Mouse (Mus musculus): Measurements from ENCODE around the gene Hist1h2bq. TPM values are rescaled to one million over a fixed set of nuclear protein-coding genes. Genes with fewer than 3 reads are reported as not detected.
"Not testable (repeated sequence)": the region's sequence is repeated elsewhere in the genome, so short reads cannot be mapped to it uniquely, and the experiment has no call there.

The Hist1h2bq gene
- polyA plus RNA-seq, 1 experiment from 2014 or later: 18.0 TPM

DNA sequence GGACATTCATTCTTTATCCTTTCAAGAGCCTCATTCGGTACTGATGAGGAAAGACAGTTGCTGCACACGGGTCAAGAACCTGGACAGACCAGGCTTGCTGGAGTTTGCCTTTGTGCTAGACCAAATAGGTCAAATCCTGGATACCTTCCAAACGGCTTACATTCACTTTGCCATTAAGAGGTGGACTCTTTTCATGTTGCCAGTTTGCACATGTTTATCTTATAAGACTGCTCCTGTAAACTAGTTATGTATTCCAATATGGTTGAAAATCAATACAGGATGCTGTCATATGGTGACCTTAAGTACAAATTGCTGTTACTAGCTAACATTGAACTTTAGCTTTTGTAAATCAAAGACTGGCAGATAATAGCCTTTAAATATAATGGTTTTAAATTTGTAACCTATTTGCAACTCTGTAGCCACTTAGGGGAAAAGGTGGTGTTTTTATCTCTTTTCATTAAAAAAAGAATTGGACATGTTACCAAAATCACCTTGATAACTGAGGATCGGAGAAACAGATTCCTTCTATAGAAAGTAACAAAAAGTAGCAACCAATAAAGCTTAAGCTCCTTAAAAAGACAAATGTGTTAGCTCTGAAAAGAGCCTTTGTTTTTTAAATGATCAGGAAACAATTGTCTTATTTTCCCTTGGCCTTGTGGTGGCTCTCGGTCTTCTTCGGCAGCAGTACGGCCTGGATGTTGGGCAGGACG lies 23.7 kb downstream of the Hist1h2bq start:
- Histone ChIP-seq H3K27ac (peak overlapping the region; percentile 80), H3K9ac (no peak overlapping the region), H3K4me3 (peak overlapping the region; percentile 38), H3K36me3 (no peaks in the 10 kb centered on the region), H3K4me2 (peak overlapping the region; percentile 53), H3K27me3 (no peaks in the 10 kb centered on the region), H3K9me3 (no peaks in the 10 kb centered on the region), H3K4me1 (peaks cover 27% of the 10 kb centered on the region)
- 5% methylated on average over 8 of the region's 8 CpGs for WGBS
- no peak for ATAC-seq (ENCODE audit: insufficient number of reproducible peaks, low FRiP score, low TSS enrichment, low read depth)

DNA sequence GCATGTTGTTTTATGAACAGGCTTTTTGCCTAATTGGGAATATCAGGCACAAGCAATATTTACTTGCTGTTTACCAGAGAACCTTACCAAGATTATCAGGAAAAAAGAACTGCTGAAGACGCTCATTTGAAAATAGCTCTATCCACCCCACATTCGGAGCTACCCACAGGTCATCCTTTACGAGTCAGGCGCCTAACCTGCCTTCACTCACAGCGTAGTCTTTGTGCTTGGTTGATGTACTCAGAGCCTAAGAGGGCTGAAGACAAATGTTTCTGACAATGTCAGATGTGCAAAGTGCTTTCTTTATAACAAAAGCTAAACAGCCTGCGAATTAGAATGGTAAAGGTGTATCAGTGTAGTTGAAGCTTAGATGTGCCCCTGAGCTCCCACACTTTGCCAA lies 25.7 kb downstream of the Hist1h2bq start:
- Histone ChIP-seq H3K27ac (peak overlapping the region; percentile 88), H3K4me3 (0 out of 2 replicates have a peak overlapping the region, but pooled peaks have one; percentile 41), H3K4me1 (peaks cover 37% of the 10 kb centered on the region), H3K9me3 (no peaks in the 10 kb centered on the region), H3K9ac (0 out of 2 replicates have a peak overlapping the region, but pooled peaks have one; percentile 33), H3K27me3 (no peaks in the 10 kb centered on the region), H3K36me3 (no peaks in the 10 kb centered on the region), H3K4me2 (peak overlapping the region; percentile 56)
- no peak for ATAC-seq (ENCODE audit: insufficient number of reproducible peaks, low FRiP score, low TSS enrichment, low read depth)
- WGBS: 25% methylated on average over 6 of the region's 6 CpGs

DNA sequence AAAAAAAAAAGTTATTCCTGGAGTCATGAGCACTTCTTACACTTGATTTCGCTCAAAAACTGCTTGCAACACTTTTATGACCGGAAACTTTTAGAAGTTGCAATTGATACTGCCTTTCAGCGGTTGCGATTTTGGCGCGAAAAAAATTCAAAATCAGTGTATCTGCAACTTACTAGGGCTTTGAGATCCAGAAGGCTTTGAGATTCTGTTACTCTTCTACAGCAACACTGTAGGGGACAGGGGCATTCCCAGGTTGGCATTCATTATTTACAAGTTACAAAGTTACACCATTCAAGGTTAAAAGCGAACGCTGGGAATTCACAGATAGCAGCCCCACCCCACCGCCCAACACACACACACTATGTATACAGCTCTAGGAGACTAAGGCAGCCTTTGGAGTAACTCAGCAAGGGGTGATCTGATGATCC lies 26.2 kb downstream of the Hist1h2bq start:
- 3% methylated on average over 9 of the region's 9 CpGs for WGBS
- no peaks in the 10 kb centered on the region for H3K27me3 ChIP-seq
- H3K9me3 ChIP-seq: no peaks in the 10 kb centered on the region
- ATAC-seq (ENCODE audit: insufficient number of reproducible peaks, low FRiP score, low TSS enrichment, low read depth): no peak
- peak overlapping the region; percentile 56 for H3K4me2 ChIP-seq
- peak overlapping the region; percentile 33; the same call in 1 of the 2 replicates for H3K9ac ChIP-seq
- peaks cover 37% of the 10 kb centered on the region for H3K4me1 ChIP-seq
- peak overlapping the region; percentile 41 for H3K4me3 ChIP-seq
- no peaks in the 10 kb centered on the region for H3K36me3 ChIP-seq
- H3K27ac ChIP-seq: peak overlapping the region; percentile 88

DNA sequence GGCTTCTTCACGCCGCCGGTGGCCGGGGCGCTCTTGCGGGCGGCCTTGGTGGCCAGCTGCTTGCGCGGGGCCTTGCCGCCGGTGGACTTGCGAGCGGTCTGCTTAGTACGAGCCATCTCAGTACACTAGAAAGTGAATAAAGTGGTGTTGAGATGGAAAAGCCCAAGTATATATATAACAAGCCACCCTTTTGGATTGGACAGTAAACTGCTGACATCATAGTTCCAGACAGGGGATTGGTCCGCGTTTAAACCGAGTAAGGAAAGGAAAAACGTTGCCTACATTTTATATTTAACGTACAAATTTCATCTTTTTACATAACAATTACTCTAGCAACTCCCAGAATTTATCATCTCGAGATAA lies 26.8 kb downstream of the Hist1h2bq start, which contains the start of gene Hist1h3i:
Gene Hist1h3i, minus strand, starts transcription at position 116 of the 363 bp plus-strand sequence.
- H3K27me3 ChIP-seq: no peaks in the 10 kb centered on the region
- ATAC-seq (ENCODE audit: insufficient number of reproducible peaks, low FRiP score, low TSS enrichment, low read depth): peak; percentile 69
- peak within 1 kb of the TSS; percentile 88 for H3K27ac ChIP-seq
- 0% methylated on average over 19 of the region's 20 CpGs for WGBS
- no peaks in the 10 kb centered on the region for H3K36me3 ChIP-seq
- H3K9me3 ChIP-seq: no peaks in the 10 kb centered on the region
- peak within 1 kb of the TSS; percentile 33; the same call in 1 of the 2 replicates for H3K9ac ChIP-seq
- H3K4me1 ChIP-seq: peaks cover 37% of the 10 kb centered on the region
- H3K4me2 ChIP-seq: peak within 1 kb of the TSS; percentile 56
- peak within 1 kb of the TSS; percentile 41 for H3K4me3 ChIP-seq

DNA sequence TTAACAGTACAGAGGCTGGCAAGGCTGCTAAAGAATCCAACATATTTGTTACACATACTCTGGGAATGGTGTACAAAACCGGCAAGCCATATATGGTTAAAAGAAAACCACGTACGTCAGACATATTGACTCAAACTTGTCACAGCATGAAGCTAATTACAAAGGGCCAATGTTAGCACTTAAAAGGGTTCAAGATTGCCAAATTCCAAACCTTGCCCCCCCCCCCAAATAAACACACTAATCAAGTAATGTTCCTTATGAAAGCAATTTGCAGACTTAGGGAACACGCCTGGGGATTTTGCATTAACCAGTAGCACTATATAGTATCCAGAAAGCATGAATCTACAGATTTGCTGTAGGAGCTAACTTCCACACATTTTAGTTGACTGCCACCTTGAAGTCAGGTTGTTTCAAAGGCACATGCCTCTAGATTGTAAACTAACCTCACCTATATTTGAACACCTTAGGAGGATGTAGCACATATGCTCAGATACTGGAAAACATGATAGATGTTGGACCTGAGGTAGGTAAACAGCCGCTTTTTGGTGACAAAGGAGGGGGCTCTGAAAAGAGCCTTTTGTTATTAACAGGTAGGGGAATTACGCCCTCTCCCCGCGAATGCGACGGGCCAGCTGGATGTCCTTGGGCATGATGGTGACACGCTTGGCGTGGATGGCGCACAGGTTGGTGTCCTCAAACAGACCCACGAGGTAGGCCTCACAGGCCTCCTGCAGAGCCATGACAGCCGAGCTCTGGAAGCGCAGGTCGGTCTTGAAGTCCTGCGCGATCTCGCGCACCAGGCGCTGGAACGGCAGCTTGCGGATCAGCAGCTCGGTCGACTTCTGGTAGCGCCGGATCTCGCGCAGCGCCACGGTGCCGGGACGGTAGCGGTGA lies 27.4 kb downstream of the Hist1h2bq start:
- not testable (repeated sequence) for ATAC-seq (ENCODE audit: insufficient number of reproducible peaks, low FRiP score, low TSS enrichment, low read depth); H3K27me3 ChIP-seq; H3K9me3 ChIP-seq; H3K36me3 ChIP-seq
- peak overlapping the region; percentile 28; the same call in 1 of the 2 replicates for H3K9ac ChIP-seq
- H3K4me1 ChIP-seq: peaks cover 37% of the 10 kb centered on the region
- H3K4me2 ChIP-seq: peak overlapping the region; percentile 56
- under 1% methylated on average over 17 of the region's 35 CpGs for WGBS
- peak overlapping the region; percentile 41 for H3K4me3 ChIP-seq
- peak overlapping the region; percentile 88 for H3K27ac ChIP-seq

DNA sequence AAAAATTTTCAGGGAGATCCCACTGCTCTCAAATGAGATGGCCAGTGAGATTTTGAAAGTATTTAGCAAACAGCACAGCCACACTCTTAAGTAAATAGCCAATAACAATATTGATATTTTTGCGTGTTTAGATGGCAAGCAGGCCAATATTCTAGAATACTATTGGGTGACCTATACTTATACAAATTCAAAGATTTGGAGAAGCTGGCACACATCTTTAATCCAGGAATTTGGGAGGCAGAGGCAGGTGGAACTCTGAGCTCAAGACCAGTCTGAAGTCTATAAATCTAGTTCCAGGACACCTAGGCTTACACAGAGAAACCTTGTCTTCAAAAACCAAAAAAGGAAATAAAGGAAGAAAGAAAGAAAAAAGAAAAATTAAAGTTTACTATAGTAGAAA lies 28.4 kb downstream of the Hist1h2bq start:
- peaks cover 37% of the 10 kb centered on the region for H3K4me1 ChIP-seq
- no peak overlapping the region for H3K4me3 ChIP-seq
- H3K36me3 ChIP-seq: no peaks in the 10 kb centered on the region
- ATAC-seq (ENCODE audit: insufficient number of reproducible peaks, low FRiP score, low TSS enrichment, low read depth): no peak
- no peak overlapping the region for H3K9ac ChIP-seq
- H3K27me3 ChIP-seq: no peaks in the 10 kb centered on the region
- no peak overlapping the region for H3K27ac ChIP-seq
- 89% methylated on average over 1 of the region's 1 CpGs for WGBS
- no peak overlapping the region for H3K4me2 ChIP-seq
- no peaks in the 10 kb centered on the region for H3K9me3 ChIP-seq

DNA sequence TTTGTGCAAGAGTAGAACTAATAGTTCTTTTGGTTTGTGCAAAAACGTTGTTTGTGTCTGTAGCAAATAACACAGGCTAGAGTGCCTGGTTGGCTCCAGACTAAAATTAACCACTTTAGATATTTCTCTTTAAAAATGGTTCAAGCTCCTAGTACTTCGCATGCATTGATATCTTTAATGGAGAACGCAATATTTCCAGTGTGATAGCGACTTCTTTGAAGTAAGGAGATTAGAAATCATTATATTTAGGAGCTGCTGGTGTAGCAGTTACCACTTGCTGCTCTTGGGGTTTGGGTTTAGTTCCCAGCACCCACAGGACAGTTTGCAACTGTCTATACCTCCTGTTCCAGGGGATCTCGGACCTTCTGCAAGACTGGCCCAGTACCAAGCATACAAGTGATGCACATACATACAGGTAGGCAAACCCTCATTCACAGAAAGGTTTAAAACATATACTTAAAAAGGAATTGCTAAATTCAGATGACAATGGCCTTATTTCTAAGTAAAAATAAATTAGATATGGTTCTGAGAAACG lies 28.9 kb downstream of the Hist1h2bq start:
- Histone ChIP-seq H3K4me2 (peak overlapping the region; percentile 90; the same call in 1 of the 2 replicates), H3K9ac (no peak overlapping the region), H3K4me3 (peak overlapping the region; percentile 51), H3K4me1 (peaks cover 36% of the 10 kb centered on the region), H3K27ac (peak overlapping the region; percentile 95), H3K9me3 (no peaks in the 10 kb centered on the region), H3K36me3 (no peaks in the 10 kb centered on the region), H3K27me3 (no peaks in the 10 kb centered on the region)
- no peak for ATAC-seq (ENCODE audit: insufficient number of reproducible peaks, low FRiP score, low TSS enrichment, low read depth)
- WGBS: 44% methylated on average over 6 of the region's 6 CpGs

DNA sequence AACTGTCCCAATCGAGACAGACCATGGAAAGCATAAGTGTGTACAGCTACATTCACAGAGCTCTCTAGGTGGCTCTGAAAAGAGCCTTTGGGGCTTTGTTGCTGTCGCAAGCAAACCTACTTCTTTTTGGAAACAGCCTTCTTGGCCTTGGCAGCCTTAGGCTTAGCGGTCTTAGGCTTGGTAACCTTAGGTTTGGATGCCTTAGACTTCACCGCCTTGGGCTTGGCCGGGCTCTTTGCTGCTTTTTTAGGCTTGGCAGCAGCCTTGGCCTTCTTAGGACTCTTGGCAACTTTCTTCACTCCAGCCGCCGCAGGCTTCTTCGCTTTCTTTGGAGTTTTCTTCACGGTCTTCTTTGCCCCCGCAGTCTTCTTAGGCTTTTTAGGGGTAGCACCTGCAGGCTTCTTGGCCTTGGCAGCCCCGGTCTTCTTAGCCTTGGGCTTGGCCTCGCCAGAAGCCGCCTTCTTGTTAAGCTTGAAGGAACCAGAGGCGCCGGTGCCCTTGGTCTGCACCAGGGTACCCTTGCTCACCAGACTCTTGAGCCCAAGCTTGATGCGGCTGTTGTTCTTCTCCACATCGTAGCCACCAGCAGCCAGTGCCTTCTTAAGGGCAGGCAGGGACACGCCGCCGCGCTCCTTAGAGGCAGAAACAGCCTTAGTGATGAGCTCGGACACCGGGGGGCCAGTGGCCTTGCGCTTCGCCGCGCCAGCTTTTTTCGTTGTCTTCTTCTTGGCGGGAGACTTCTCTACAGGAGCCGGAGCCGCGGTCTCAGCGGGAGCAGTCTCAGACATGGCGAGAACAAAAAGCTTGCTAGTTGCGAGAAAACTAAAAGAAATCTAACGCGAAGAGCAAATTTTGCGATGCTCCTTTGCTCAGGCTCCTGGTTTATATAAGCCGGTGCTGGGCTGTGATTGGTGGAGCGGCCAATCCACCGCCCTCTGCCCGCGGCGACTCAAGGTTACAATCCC lies 29.9 kb downstream of the Hist1h2bq start, which contains the start of gene Hist1h1b:
Gene Hist1h1b, minus strand, starts transcription at position 859 of the 965 bp plus-strand sequence.
- ATAC-seq (ENCODE audit: insufficient number of reproducible peaks, low FRiP score, low TSS enrichment, low read depth): peak; percentile 53
- Histone ChIP-seq H3K9me3 (no peaks in the 10 kb centered on the region), H3K4me3 (peak within 1 kb of the TSS; percentile 51), H3K36me3 (no peaks in the 10 kb centered on the region), H3K27ac (peak within 1 kb of the TSS; percentile 95), H3K9ac (peak within 1 kb of the TSS; percentile 76), H3K4me2 (peak within 1 kb of the TSS; percentile 90), H3K27me3 (no peaks in the 10 kb centered on the region), H3K4me1 (peaks cover 33% of the 10 kb centered on the region)
- WGBS: under 1% methylated on average over 44 of the region's 44 CpGs

DNA sequence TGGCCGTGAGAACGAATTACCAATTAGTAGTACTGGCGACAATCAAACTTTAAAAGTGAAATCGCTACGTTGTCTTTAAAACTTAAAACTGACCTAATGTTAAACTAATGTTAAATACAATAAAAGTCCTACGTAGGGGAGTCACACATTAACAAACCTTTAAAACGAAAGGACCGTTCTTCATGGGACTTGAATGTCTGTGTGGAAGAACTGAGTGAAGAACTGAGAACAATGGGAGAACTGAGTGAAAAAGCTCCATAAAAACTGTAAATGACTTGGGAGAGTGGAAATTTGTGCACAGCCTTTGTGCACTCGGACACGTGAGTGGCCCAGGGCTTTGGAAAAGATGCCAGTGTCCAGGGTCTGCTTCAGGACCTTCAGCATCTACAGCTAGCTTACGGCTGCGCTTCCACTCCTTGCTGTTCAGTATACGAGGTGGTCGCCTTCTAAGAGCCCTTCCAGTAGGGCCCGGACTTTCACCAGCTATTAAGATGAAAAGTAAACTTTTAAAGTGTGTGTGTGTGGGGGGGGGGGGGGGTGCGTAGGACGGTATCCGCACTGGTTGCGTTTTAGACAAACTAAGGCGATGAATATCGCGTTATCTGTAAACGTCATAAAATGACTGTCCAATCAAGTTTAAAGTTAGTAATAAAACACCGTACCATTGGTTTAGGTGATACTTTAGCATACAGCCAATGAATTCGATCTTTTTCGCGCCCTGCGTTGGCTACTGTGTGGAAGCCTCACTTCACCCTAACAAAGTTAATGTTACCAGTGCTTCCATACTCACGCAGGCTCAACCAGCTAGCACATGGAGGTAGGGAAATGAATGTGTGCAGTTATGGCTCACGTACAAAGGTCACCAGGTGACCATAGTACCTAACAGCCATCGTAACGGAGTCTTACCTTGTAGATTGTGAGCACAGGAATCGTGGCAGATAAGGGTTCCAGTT lies 30.9 kb downstream of the Hist1h2bq start:
- Histone ChIP-seq H3K4me2 (peak overlapping the region; percentile 90), H3K4me1 (peaks cover 28% of the 10 kb centered on the region), H3K36me3 (no peaks in the 10 kb centered on the region), H3K9ac (peak overlapping the region; percentile 76), H3K9me3 (no peaks in the 10 kb centered on the region), H3K27ac (peak overlapping the region; percentile 95), H3K4me3 (peak overlapping the region; percentile 51), H3K27me3 (no peaks in the 10 kb centered on the region)
- WGBS: 4% methylated on average over 33 of the region's 33 CpGs
- peak; percentile 88 for ATAC-seq (ENCODE audit: insufficient number of reproducible peaks, low FRiP score, low TSS enrichment, low read depth)

Measured in limb, embryonic 15.5 days (tissue).